1 mouse cellular context compared by ENCODE assay signal in the genomic region with DNA sequence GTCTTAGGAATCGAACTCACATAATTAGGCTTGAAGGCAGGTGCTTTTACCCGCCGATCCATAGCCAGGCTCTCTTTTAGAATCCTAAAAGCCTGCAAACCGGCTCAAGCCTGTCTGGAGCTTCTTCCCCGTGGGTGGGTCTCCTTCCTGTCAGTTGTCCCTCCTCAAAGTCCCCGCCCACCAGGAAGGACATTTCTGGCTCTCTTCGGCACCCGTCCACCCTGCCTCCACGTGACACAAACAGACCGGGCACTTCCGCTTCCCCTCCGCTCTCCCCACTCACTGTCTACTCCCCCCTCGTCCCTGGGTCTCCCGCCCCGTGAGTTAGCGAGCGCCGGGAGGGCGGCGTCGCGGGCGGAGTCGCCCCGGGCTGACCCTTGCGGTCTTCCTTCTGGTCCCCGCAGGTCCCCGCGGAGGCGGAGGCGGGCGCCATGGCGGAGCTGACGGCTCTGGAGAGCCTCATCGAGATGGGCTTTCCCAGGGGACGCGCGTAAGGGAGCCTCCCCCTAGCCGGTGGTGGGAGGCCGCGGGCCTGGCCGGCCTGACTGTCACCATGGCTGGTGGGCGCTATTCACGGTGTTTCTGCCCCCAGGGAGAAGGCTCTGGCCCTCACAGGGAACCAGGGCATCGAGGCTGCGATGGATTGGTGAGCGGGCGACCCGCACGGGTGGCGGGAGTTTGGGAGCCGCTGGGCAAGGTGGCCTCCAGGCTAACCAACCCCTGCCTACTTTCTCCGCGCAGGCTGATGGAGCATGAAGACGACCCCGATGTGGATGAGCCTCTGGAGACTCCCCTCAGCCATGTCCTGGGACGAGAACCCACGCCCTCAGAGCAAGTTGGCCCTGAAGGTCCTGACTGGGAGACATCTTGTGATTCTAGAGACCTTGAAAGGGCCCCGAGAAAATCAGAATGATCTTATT.
TF ChIP-seq lines count a peak whose summit lies in the region.

A gene (plus strand): TSS at position 230 of the 920 bp plus-strand sequence.

TF ChIP-seq in CH12.LX, 34 proteins besides CTCF, POLR2A, EP300 and RAD21 (continued from another document):
- TF ChIP-seq MEF2A (IDR thresholded peaks at IDR 0.05; ENCODE audit: borderline replicate concordance, low read depth, low read length) = peak; percentile 36; the same call in 1 of the 2 replicates
- peak; percentile 83; the same call in 1 of the 2 replicates for TF ChIP-seq MXI1 (IDR thresholded peaks at IDR 0.05; ENCODE audit: low read depth, low read length)
- peak; percentile 58; the same call in 1 of the 2 replicates for TF ChIP-seq TBP (conservative IDR thresholded peaks at IDR 0.05; ENCODE audit: low read depth, low read length)
- peak; percentile 72; the same call in 1 of the 2 replicates for TF ChIP-seq IRF4 (IDR thresholded peaks at IDR 0.05; ENCODE audit: low read depth, low read length)
- TF ChIP-seq BHLHE40 (IDR thresholded peaks at IDR 0.05; ENCODE audit: low read depth, low read length) = peak; percentile 88
- no peak for TF ChIP-seq MAFK (IDR thresholded peaks at IDR 0.05; ENCODE audit: insufficient replicate concordance, low read length)
- 0 out of 2 replicates have a peak, but pooled peaks have one; percentile 22 for TF ChIP-seq ZMIZ1 (IDR thresholded peaks at IDR 0.05; ENCODE audit: low read depth, low read length)
- no peak for TF ChIP-seq ZNF384 (IDR thresholded peaks at IDR 0.05; ENCODE audit: low read depth, low read length)
- TF ChIP-seq USF2 (conservative IDR thresholded peaks at IDR 0.05; ENCODE audit: low read depth, low read length) = peak; percentile 98
- TF ChIP-seq MYC (IDR thresholded peaks at IDR 0.05; ENCODE audit: low read depth, low read length) = peak; percentile 48; the same call in 1 of the 2 replicates
- TF ChIP-seq NELFE (IDR thresholded peaks at IDR 0.05; ENCODE audit: low read depth, low read length) = peak; percentile 69; the same call in 1 of the 2 replicates
- no peak for TF ChIP-seq SMC3 (IDR thresholded peaks at IDR 0.05; ENCODE audit: low read depth, low read length)
- TF ChIP-seq NRF1 (IDR thresholded peaks at IDR 0.05; ENCODE audit: low read depth, low read length) = no peak
- TF ChIP-seq MAX (IDR thresholded peaks at IDR 0.05; ENCODE audit: low read length) = peak; percentile 98
- no peak for TF ChIP-seq JUND (conservative IDR thresholded peaks at IDR 0.05; ENCODE audit: low read depth, low read length)
